Mouse (Mus musculus) liver, adult 2 months (tissue): ENCODE measurements around the gene Ercc2.

ENCODE experiments used
- CTCF ChIP-seq: fragments of 200-500 bp; IDR thresholded peaks from 2 replicates; pipeline ENCODE4 v1.5.1; 2011; ENCODE audit warnings: low read depth, low read length, control low read depth
- POLR2A ChIP-seq: fragments of 200-500 bp; IDR thresholded peaks from 2 replicates; pipeline ENCODE4 v1.6.1; 2011; ENCODE audit warnings: low read length, control low read depth; ENCODE audit not compliant: insufficient read depth; ENCODE audit errors: extremely low read depth

DNA sequence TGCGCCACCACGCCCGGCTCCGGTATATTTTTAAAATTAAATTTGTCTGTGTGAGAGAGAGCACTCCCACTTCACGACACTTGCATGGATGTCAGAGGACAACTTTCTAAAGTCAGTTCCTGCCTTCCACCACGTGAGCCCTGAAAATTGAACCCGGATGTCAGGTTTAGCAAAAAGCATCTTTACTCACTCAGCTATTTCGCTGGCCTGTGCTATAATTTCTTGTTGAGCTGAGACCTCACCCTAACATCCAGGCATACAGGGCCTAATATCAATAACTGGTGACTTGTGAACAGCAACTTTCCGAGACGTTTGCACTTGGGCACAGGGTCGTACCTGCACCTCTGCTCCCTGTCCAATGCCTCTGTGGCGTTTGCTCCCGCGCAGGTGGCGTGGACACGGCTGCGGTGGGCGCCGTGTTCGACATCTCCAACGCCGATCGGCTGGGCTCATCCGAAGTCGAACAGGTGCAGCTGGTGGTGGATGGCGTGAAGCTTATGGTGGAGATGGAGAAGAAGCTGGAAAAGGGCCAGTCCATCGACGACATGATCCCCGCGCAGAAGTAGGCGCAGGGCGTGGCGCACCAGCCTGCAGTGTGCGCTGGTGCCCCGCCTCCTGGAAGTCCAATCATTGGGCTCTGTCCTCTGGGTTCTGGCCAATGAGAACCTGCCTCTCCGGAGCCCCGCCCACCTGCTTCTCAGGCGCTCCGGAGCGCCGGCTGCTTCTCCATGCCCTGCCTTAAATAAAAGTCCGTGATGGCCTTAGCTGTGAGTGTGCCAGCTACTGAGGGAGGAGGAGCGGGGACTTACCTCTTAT, 39.2 kb downstream of the Ercc2 start:
- no peak for TF ChIP-seq CTCF
- TF ChIP-seq POLR2A: no peak
